Mouse (Mus musculus) megakaryocyte, adult 5-6 weeks (primary cell): Measurements from ENCODE around the gene Flt4. TPM values are rescaled to one million over a fixed set of nuclear protein-coding genes. Genes with fewer than 3 reads are reported as not detected.
A peak's percentile ranks its signal among the peaks of the same experiment; 100 is the strongest.
"Not testable (repeated sequence)": the region's sequence is repeated elsewhere in the genome, so short reads cannot be mapped to it uniquely, and the experiment has no call there.

Experiments used
- ATAC-seq: 2 replicates; pipeline ENCODE4 v1.8.0; 2016; ENCODE audit warnings: mild to moderate bottlenecking, inconsistent platforms; ENCODE audit not compliant: poor library complexity, severe bottlenecking
- total RNA-seq, 2 experiments: library from RNA; stranded (forward) in 1 of 2; stranded (reverse) in 1 of 2; fragments of 153-499, 151-499 nt in 1 of 2; fragments of 221-1000, 200-1000 nt in 1 of 2; gene quantifications; 2 replicates each; pipeline versions ENCODE4 v1.2.3 to v1.2.4; 2015 to 2017

Gene Flt4
- total RNA-seq (2015) (0.09 TPM in 1 of 2 replicates, not detected in the other), total RNA-seq (2017) (not detected in 2 replicates)

- peak; percentile 62 for ATAC-seq
Measured at GRCm38 (mm10) chr11:49608938-49609867, at the start of gene Flt4. Gene Flt4 (plus strand): TSS chr11:49609263.

- ATAC-seq = not testable (repeated sequence)
Measured at GRCm38 (mm10) chr11:49575054-49575453, 34.0 kb upstream of the Flt4 start.

GRCm38 (mm10) chr11:49580452-49580851 is 28.6 kb upstream of the Flt4 start:
- not testable (repeated sequence) for ATAC-seq

- no peak for ATAC-seq
Measured at GRCm38 (mm10) chr11:49590213-49590612, 18.9 kb upstream of the Flt4 start.

GRCm38 (mm10) chr11:49597149-49597548 is 11.9 kb upstream of the Flt4 start:
- ATAC-seq = not testable (repeated sequence)

- not testable (repeated sequence) for ATAC-seq
Measured at GRCm38 (mm10) chr11:49608306-49608705, 757 bp upstream of the Flt4 start.

- peak; percentile 37; the same call in 1 of the 2 replicates for ATAC-seq
Measured at GRCm38 (mm10) chr11:49609868-49610824, 1.1 kb downstream of the Flt4 start.

- ATAC-seq = not testable (repeated sequence)
Measured at GRCm38 (mm10) chr11:49611349-49611748, 2.3 kb downstream of the Flt4 start.

GRCm38 (mm10) chr11:49612154-49612553 is 3.1 kb downstream of the Flt4 start:
- ATAC-seq = no peak

- ATAC-seq = 0 out of 2 replicates have a peak, but pooled peaks have one; percentile 19
Measured at GRCm38 (mm10) chr11:49613349-49613748, 4.3 kb downstream of the Flt4 start.

- no peak for ATAC-seq
Measured at GRCm38 (mm10) chr11:49615856-49616725, 7.0 kb downstream of the Flt4 start.

GRCm38 (mm10) chr11:49618476-49618875 is 9.4 kb downstream of the Flt4 start:
- ATAC-seq = no peak

GRCm38 (mm10) chr11:49621953-49622352 is 12.9 kb downstream of the Flt4 start:
- ATAC-seq = no peak

GRCm38 (mm10) chr11:49624156-49624555 is 15.1 kb downstream of the Flt4 start:
- no peak for ATAC-seq

GRCm38 (mm10) chr11:49625863-49626262 is 16.8 kb downstream of the Flt4 start:
- ATAC-seq = no peak

GRCm38 (mm10) chr11:49626748-49627147 is 17.7 kb downstream of the Flt4 start:
- no peak for ATAC-seq

GRCm38 (mm10) chr11:49631154-49631553 is 22.1 kb downstream of the Flt4 start:
- no peak for ATAC-seq

GRCm38 (mm10) chr11:49632256-49632655 is 23.2 kb downstream of the Flt4 start:
- no peak for ATAC-seq

- no peak for ATAC-seq
Measured at GRCm38 (mm10) chr11:49634101-49634500, 25.0 kb downstream of the Flt4 start.

GRCm38 (mm10) chr11:49635671-49636070 is 26.6 kb downstream of the Flt4 start:
- ATAC-seq = no peak
